Mouse (Mus musculus) embryonic facial prominence, embryonic 12.5 days (tissue): ENCODE data around the gene Gm26620. TPM values are rescaled to one million over a fixed set of nuclear protein-coding genes. Genes with fewer than 3 reads are reported as not detected.
A peak's percentile ranks its signal among the peaks of the same experiment; 100 is the strongest.

Experiments
- ATAC-seq: fragments of 200-750 bp; cut with Nextera tagmentation; 2 replicates; pipeline ENCODE4 v1.8.0; 2017; ENCODE audit not compliant: insufficient number of reproducible peaks, insufficient read depth, low FRiP score, low TSS enrichment
- H3K27ac ChIP-seq: fragments of 300-500 bp; sonication (generic); 2 replicates; pipeline ENCODE4 v1.5.1; 2016; ENCODE audit warnings: mild to moderate bottlenecking
- H3K27me3 ChIP-seq: fragments of 300-500 bp; sonication (generic); 2 replicates; pipeline ENCODE4 v1.6.1; 2016; ENCODE audit warnings: mild to moderate bottlenecking, moderate library complexity
- H3K36me3 ChIP-seq: fragments of 300-500 bp; sonication (generic); 2 replicates; pipeline ENCODE4 v1.6.1; 2016; ENCODE audit warnings: mild to moderate bottlenecking
- H3K4me1 ChIP-seq: fragments of 300-500 bp; sonication (generic); 2 replicates; pipeline ENCODE4 v1.6.1; 2016
- H3K4me2 ChIP-seq: fragments of 300-500 bp; sonication (generic); replicated peaks from 2 replicates; pipeline ENCODE4 v1.6.1; 2016; ENCODE audit warnings: mild to moderate bottlenecking, moderate library complexity
- H3K4me3 ChIP-seq: fragments of 300-500 bp; sonication (generic); 2 replicates; pipeline ENCODE4 v1.5.1; 2016; ENCODE audit warnings: mild to moderate bottlenecking
- H3K9ac ChIP-seq: fragments of 300-500 bp; sonication (generic); 2 replicates; pipeline ENCODE4 v1.6.1; 2016; ENCODE audit warnings: mild to moderate bottlenecking, moderate library complexity
- H3K9me3 ChIP-seq: fragments of 300-500 bp; sonication (generic); 2 replicates; pipeline ENCODE4 v1.6.1; 2016; ENCODE audit warnings: mild to moderate bottlenecking, moderate library complexity
- WGBS: fragments of 180-500 bp; shearing (Covaris S2); methylation state at CpG from one replicate; pipeline ENCODE4 v1.1.7; 2016; 5-methylcytosine and 5-hydroxymethylcytosine counted together
- polyA plus RNA-seq: library from polyadenylated mRNA; unstranded; fragments of >200 nt; fragmentation: Nextera tagmentation; extraction: Ambion mirVana; gene quantifications from 2 replicates; pipeline ENCODE4 v1.2.1, GENCODE M21; 2016

Gm26620 gene
- polyA plus RNA-seq, 1 experiment from 2014 or later, result not detected

DNA sequence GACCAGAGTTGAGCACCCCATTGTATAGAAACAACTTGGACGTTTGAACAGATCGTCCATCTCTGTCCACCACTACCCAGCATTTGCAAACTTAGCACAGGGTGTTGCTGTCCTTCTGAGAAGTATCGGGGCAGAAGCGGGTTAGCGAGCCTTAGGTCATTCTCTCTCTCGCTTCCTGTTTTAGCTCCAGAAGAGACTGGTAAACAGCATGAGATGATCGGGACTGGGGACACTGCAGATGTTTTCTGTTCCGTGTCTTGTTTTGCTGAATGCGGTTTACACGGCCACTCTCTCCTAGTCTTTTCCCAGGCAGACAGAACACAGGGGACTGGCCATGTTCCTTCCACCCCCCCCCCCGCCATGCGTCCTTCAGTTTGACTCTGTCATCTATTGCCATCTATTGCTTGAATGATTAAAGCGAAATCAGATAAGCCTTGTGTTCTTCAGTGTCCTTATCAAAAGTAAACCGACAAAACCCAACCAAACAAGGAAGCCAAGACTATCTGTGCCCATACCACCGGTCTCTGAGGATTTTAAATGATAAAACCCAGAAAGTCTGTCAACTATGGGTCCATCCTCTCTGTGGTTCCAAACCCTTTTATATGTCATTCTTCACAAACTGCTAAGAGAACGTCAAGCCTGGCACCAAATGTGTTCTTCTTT lies 13.7 kb downstream of the Gm26620 start:
- Histone ChIP-seq H3K4me2 (no peak overlapping the region), H3K4me3 (no peak overlapping the region), H3K9me3 (no peaks in the 10 kb centered on the region), H3K27me3 (no peaks in the 10 kb centered on the region), H3K4me1 (no peaks in the 10 kb centered on the region), H3K9ac (no peak overlapping the region), H3K27ac (no peak overlapping the region), H3K36me3 (no peaks in the 10 kb centered on the region)
- 74% methylated on average over 16 of the region's 16 CpGs for WGBS
- ATAC-seq, result no peak

DNA sequence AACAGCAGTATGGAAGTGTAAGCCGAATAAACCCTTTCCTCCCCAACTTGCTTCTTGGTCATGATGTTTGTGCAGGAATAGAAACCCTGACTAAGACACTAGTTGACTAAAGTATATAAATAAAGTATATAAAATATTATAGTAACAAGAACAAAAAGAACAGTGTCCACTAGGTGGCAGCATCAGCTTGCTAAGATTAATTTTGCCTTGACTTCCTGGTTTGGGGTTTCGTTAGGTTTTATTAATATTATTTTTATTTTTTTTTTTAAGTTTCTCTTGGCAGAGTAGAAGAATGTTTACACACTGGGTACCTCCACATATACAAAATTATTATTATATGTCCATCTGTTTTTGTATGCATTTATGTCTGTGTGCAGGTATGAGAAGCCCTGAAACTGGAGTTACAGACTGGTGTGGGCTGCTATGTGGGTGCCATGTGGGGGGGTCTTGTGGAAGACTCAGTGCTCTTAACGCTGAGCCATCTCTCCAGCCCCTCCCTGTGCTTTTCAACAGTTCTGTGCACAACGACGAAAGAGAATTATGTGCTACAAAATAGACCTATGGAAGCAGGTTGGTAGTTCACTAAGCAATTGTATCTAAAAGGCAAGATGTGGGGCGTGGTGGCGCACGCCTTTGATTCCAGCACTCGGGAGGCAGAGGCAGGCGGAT lies 16.1 kb downstream of the Gm26620 start:
- H3K27ac ChIP-seq, result no peak overlapping the region
- H3K4me3 ChIP-seq, result no peak overlapping the region
- no peaks in the 10 kb centered on the region for H3K9me3 ChIP-seq
- H3K36me3 ChIP-seq, result no peaks in the 10 kb centered on the region
- WGBS, result 34% methylated on average over 10 of the region's 10 CpGs
- H3K27me3 ChIP-seq, result peaks cover 7% of the 10 kb centered on the region
- H3K9ac ChIP-seq, result no peak overlapping the region
- H3K4me1 ChIP-seq, result no peaks in the 10 kb centered on the region
- no peak overlapping the region for H3K4me2 ChIP-seq
- no peak for ATAC-seq

DNA sequence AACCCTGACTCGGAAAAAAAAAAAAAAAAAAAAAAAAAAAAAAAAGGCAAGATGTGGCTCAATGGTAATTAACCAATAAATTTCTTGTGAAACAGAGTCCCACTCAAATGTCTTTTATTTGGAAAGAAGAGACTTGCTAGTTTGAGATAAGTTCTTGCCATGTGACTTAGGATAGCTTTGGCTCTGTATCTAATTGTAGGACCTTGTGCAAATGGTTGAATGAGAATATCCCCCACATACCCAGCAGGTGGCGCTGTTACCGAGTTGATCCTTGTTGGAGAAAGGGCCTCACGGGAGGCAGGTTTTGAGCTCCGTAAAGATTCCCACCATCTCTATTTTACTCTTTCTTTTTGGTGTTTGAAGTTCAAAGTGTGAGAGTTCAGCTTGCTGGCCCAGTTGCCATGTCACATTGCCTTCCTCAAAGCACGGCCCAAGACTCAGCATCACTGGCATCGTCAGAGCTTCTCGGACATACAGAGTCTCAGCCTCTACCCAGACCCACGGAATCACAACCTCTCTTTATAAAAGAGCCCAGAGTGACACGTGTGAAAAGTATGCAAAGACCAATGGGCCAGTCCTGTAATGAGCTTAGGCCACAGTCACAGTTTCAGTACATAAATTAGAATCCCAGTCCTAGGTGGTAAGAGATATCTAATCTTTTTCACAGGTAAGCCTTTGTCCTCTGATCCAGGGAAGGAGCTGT lies 16.8 kb downstream of the Gm26620 start:
- 34% methylated on average over 10 of the region's 10 CpGs for WGBS
- no peak overlapping the region for H3K9ac ChIP-seq
- ATAC-seq, result no peak
- H3K4me3 ChIP-seq, result no peak overlapping the region
- no peaks in the 10 kb centered on the region for H3K4me1 ChIP-seq
- no peaks in the 10 kb centered on the region for H3K9me3 ChIP-seq
- no peak overlapping the region; the same call in 1 of the 2 replicates for H3K4me2 ChIP-seq
- no peaks in the 10 kb centered on the region for H3K36me3 ChIP-seq
- no peak overlapping the region for H3K27ac ChIP-seq
- H3K27me3 ChIP-seq, result peaks cover 15% of the 10 kb centered on the region

DNA sequence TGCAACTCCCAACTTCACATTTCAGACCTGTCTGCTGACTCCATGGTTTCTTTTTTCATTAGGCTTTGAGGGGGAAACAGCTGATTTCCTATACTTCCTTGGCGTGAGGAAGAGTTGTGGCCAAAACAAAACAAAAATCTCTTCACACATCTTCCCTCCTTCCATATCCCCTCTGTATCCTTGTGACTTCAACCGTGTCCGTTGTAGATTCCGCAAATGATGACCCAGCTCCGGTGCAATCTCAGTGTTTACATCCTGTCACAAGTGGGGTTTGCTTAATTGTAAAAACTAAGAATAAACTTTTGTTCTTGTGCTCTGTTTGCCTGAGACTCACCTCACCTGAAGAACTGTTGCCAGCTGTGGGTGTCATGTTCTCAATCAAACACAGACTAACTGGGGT lies 18.6 kb downstream of the Gm26620 start:
- H3K4me2 ChIP-seq, result no peak overlapping the region
- no peaks in the 10 kb centered on the region for H3K9me3 ChIP-seq
- H3K4me3 ChIP-seq, result no peak overlapping the region
- WGBS, result 79% methylated on average over 5 of the region's 5 CpGs
- peaks cover 12% of the 10 kb centered on the region for H3K4me1 ChIP-seq
- no peaks in the 10 kb centered on the region for H3K36me3 ChIP-seq
- H3K27ac ChIP-seq, result no peak overlapping the region
- no peak overlapping the region for H3K9ac ChIP-seq
- ATAC-seq, result no peak
- peaks cover 31% of the 10 kb centered on the region for H3K27me3 ChIP-seq

DNA sequence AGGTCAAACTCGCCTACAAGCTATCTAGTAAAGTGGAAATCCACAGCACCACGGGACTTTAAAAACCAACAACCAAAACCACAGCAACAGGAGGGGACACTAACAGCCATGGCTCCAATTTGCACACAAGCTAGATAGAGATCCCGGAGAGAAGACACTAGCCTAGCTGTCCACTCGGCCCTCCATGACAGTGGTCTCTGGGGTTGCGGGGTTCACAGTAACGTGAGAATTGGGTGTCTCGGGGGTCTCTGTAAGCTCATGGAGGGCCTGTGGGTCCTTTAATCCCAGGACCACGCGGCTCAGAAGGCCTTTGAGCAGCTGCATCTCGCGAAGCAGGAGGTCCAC lies 22.2 kb downstream of the Gm26620 start:
- Histone ChIP-seq H3K27me3 (peaks cover 51% of the 10 kb centered on the region), H3K9ac (peak overlapping the region; percentile 47), H3K36me3 (no peaks in the 10 kb centered on the region), H3K9me3 (no peaks in the 10 kb centered on the region), H3K4me3 (peak overlapping the region; percentile 56), H3K27ac (no peak overlapping the region), H3K4me1 (peaks cover 14% of the 10 kb centered on the region), H3K4me2 (peak overlapping the region; percentile 95)
- no peak for ATAC-seq
- 21% methylated on average over 11 of the region's 11 CpGs for WGBS

DNA sequence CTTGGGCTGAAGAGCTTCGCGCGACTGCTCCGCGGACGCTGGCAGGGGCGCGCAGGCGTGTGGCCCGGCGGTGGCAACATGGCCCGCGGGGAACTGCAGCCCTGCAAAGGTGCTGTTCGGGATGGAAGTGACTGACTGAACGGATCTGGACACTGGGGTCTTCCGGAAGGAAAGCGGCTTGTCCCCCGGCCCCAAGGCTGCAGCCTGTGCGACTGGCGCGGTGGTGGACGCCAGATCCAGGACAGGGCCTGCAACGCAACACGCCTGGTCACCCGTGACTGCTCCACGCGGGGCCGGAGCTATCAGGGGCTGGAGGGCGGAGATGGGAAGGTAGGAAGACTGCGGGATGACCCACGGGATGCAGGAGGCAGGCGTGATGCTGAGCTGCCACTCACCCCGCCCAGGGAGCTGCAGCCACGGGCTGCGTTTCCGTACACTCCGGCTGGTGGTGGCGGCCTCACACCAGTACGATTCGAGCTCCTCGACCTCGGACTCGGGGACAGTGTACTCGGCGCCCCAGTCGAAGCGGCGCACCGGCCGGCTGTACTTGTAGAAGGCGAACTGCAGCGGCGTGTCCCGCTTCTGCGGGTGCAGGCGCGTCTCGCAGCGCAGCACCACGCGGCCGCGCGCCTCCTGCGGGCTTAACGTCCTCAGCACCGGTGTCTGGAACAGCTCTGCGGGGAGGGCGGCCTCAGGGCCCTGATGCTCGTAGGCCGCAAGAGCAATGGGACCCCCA lies 22.8 kb downstream of the Gm26620 start:
- Histone ChIP-seq H3K4me2 (peak overlapping the region; percentile 95), H3K27ac (no peak overlapping the region), H3K36me3 (no peaks in the 10 kb centered on the region), H3K4me1 (peaks cover 14% of the 10 kb centered on the region), H3K9ac (peak overlapping the region; percentile 47), H3K27me3 (peaks cover 51% of the 10 kb centered on the region), H3K4me3 (peak overlapping the region; percentile 56), H3K9me3 (no peaks in the 10 kb centered on the region)
- peak; percentile 68; the same call in 1 of the 2 replicates for ATAC-seq
- under 1% methylated on average over 71 of the region's 71 CpGs for WGBS

DNA sequence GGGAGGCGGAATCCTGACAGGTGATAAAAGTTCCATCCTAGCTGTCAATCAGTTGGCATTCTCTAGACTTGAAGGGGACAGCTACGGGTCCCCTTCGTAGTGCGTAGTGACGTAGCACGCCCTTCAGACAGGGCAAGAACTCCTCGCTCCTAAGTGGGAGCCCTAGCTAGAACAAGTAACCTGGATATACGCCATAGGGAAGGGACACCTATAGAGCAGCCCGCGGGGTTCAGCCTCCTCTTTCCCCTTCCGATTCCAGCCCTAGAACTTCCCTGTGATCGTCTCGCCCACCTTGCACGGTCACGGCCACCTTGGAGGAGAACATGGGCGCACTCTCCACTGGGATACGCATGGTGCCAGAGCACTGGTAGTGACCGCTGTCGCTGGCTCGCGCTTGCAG lies 23.5 kb downstream of the Gm26620 start:
- Histone ChIP-seq H3K4me3 (peak overlapping the region; percentile 56), H3K9ac (peak overlapping the region; percentile 47; the same call in 1 of the 2 replicates), H3K4me1 (peaks cover 14% of the 10 kb centered on the region), H3K27ac (no peak overlapping the region), H3K4me2 (peak overlapping the region; percentile 95), H3K27me3 (peaks cover 51% of the 10 kb centered on the region), H3K36me3 (no peaks in the 10 kb centered on the region), H3K9me3 (no peaks in the 10 kb centered on the region)
- ATAC-seq, result no peak
- 4% methylated on average over 21 of the region's 21 CpGs for WGBS

DNA sequence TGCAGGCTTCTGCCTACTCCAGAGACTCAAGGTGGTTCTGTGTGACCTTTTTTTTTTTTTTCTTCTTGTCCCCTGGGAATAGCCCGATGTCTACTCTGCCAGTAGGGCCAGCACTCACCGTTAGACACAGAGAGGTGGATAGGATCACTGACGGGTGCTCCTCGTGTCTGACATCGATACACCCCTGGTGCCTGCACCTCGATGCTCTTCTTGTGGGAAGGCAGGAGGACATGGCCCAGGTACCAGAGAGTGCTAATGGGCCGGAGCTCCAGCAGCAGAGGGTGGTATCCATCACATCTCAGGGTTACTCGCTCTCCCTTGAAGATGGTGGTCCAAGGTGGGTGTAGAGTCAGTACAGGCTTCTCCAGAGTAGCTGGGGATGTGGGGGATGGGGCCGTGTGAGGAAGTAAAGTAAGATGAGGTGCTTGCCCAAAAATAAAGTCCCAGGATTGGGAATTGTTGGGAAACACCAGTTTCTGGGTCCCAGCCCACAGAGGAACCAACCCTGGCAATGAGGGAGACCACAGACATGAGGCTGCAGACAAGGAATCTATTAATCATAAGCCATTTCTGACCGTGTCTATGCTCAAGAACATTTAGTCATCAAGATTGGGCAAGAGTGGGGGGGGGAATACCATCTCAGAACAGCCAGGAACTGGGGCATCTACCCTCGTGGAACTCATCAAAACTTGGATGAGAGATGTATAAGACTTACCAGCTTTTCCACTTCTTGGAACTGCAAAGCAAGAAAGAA lies 27.2 kb downstream of the Gm26620 start:
- H3K9me3 ChIP-seq, result no peaks in the 10 kb centered on the region
- peaks cover 34% of the 10 kb centered on the region for H3K27me3 ChIP-seq
- H3K4me1 ChIP-seq, result peaks cover 13% of the 10 kb centered on the region
- no peak overlapping the region for H3K27ac ChIP-seq
- H3K4me2 ChIP-seq, result no peak overlapping the region
- no peak overlapping the region for H3K4me3 ChIP-seq
- no peak overlapping the region for H3K9ac ChIP-seq
- WGBS, result 81% methylated on average over 11 of the region's 11 CpGs
- ATAC-seq, result no peak
- H3K36me3 ChIP-seq, result no peaks in the 10 kb centered on the region

DNA sequence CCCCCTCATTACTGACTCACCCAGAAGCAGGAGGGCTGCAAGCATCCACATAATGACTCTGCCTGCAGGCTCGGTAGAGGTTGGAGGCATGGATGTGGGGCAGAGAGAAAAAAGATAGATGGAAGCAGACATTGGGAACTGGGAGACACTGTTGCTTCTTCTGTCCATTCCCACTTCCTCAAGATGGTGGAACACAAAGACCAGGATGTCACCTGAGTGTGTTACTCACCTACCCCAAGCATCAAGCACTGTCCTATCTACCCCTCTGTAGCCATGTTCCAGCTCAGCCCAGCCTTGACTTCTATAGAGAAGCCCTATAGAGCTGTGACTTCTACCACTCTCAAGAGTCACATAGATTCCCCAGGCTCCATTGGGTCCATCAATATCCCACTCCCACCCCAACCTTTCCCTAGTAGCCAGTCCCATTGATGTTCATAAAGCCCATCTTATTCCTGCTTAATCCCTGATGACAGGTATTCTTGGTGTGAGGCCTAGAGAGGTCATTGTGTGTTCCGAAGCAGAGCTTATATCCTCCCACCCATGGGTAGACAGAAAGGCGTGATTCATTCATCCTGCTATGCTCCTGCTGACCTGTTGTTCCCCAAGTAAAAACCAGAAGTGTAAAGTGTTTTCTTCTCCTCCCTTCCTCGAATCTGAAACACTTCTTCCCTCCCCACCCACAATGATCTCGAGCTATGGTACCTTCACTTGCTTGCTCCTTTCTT lies 28.2 kb downstream of the Gm26620 start, which contains the start of gene Fcrlb:
Fcrlb (minus strand) TSS at position 51 of the 725 bp plus-strand sequence.
- H3K36me3 ChIP-seq, result no peaks in the 10 kb centered on the region
- 68% methylated on average over 5 of the region's 5 CpGs for WGBS
- H3K27me3 ChIP-seq, result peaks cover 25% of the 10 kb centered on the region
- H3K9ac ChIP-seq, result no peak within 1 kb of the TSS
- no peak within 1 kb of the TSS for H3K4me2 ChIP-seq
- no peak within 1 kb of the TSS for H3K27ac ChIP-seq
- no peak for ATAC-seq
- H3K4me3 ChIP-seq, result no peak within 1 kb of the TSS
- no peaks in the 10 kb centered on the region for H3K9me3 ChIP-seq
- peaks cover 6% of the 10 kb centered on the region for H3K4me1 ChIP-seq

DNA sequence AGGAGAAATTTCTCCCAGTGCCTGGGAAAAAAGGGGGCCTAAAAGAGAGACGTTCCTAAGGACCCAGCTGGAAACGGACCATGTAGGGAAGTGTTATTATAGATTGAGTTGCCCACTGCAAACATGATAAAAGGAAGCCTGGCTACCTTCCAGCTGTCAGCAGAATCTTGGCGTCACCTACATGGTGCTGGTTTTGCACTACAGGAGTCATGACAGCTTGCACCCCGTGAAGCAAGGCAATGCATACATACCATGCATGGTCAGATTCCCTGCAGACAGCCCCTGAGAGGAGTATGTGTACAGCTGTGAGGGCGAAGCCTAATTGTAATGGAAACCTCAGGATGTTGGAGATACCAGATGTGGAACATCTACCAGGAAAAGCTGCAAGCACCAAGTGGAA lies 30.8 kb downstream of the Gm26620 start:
- no peak overlapping the region for H3K27ac ChIP-seq
- H3K4me1 ChIP-seq, result no peaks in the 10 kb centered on the region
- H3K9me3 ChIP-seq, result no peaks in the 10 kb centered on the region
- H3K27me3 ChIP-seq, result no peaks in the 10 kb centered on the region; the same call in 1 of the 2 replicates
- no peaks in the 10 kb centered on the region for H3K36me3 ChIP-seq
- 69% methylated on average over 5 of the region's 5 CpGs for WGBS
- no peak for ATAC-seq
- H3K4me3 ChIP-seq, result no peak overlapping the region
- H3K4me2 ChIP-seq, result no peak overlapping the region
- H3K9ac ChIP-seq, result no peak overlapping the region
